ENCODE assay signal across 39 mouse cellular contexts in genomic region chr15:77748414-77748813, GRCm38 (mm10). TPM values are rescaled to one million over a fixed set of nuclear protein-coding genes. Genes with fewer than 3 reads are reported as not detected.
"Had no signal": no experiment of that assay in that cellular context is flagged by ENCODE, and none has a peak within 500 bp of the region (broad histone marks: within the 10 kb centered on the region; RNA-seq: fewer than 3 reads in every experiment).

No protein-coding gene starts in this region.

- DNase-seq: gastrocnemius, postnatal 14 days; gastrocnemius, postnatal 36 days; heart, adult 11 months; heart, postnatal 14 days; heart, postnatal 36 days; kidney, adult 11 months; kidney, adult 2 months; kidney, adult 9 months; kidney, postnatal 14 days; kidney, postnatal 36 days; layer of hippocampus, adult 9-11 months; layer of hippocampus, postnatal 36 days; left cerebral cortex, postnatal 4 days had no signal

- H3K36me3 ChIP-seq: heart, embryonic 10.5 days; heart, embryonic 12.5 days; hindbrain, embryonic 13.5 days; hindbrain, embryonic 15.5 days; kidney, embryonic 15.5 days; limb, embryonic 13.5 days; limb, embryonic 15.5 days had no signal

- H3K4me3 ChIP-seq: heart, embryonic 10.5 days; heart, embryonic 12.5 days; hindbrain, embryonic 13.5 days; hindbrain, embryonic 15.5 days; kidney, embryonic 15.5 days; limb, embryonic 13.5 days; limb, embryonic 15.5 days; liver, embryonic 15.5 days had no signal

- H3K27me3 ChIP-seq: hindbrain, embryonic 13.5 days; hindbrain, embryonic 15.5 days; kidney, embryonic 15.5 days; limb, embryonic 13.5 days; limb, embryonic 15.5 days had no signal

- H3K4me2 ChIP-seq: heart, embryonic 12.5 days; hindbrain, embryonic 13.5 days; hindbrain, embryonic 15.5 days; kidney, embryonic 15.5 days; limb, embryonic 13.5 days; limb, embryonic 15.5 days; liver, embryonic 15.5 days had no signal

- H3K9me3 ChIP-seq: heart, embryonic 10.5 days; heart, embryonic 12.5 days; hindbrain, embryonic 13.5 days; hindbrain, embryonic 15.5 days; kidney, embryonic 15.5 days; limb, embryonic 15.5 days; liver, embryonic 15.5 days had no signal

- H3K9ac ChIP-seq: heart, embryonic 12.5 days; hindbrain, embryonic 13.5 days; hindbrain, embryonic 15.5 days; kidney, embryonic 15.5 days; limb, embryonic 13.5 days; limb, embryonic 15.5 days; liver, embryonic 15.5 days had no signal

- ATAC-seq: hindbrain, postnatal 0 days; intestine, embryonic 16.5 days had no signal

- H3K4me1 ChIP-seq: hindbrain, embryonic 13.5 days; hindbrain, embryonic 15.5 days; kidney, embryonic 15.5 days; limb, embryonic 13.5 days; limb, embryonic 15.5 days had no signal

- H3K27ac ChIP-seq: heart, embryonic 10.5 days; hindbrain, embryonic 13.5 days; hindbrain, embryonic 15.5 days; hindbrain, postnatal 0 days; kidney, embryonic 15.5 days; kidney, postnatal 0 days; limb, embryonic 13.5 days; limb, embryonic 15.5 days; liver, embryonic 15.5 days had no signal

RNA-seq across cellular contexts. Expression of gene Apol8, which starts 8.4 kb away (rescaled TPM):
- total RNA-seq: gastrocnemius, postnatal 14 days; heart, adult 8-10 months; heart, postnatal 14 days; heart, postnatal 36 days had no signal
- polyA plus RNA-seq: heart, embryonic 14.5 days; intestine, embryonic 14.5 days; kidney, postnatal 0 days; large intestine, adult 2 months; limb, embryonic 11.5 days; limb, embryonic 13.5 days had no signal

RNA-seq across cellular contexts. Expression of gene Apol9b, which starts 19.6 kb away (rescaled TPM):
- total RNA-seq: gastrocnemius, adult 18-20 months; gastrocnemius, adult 8-10 months; gastrocnemius, postnatal 14 days; gastrocnemius, postnatal 36 days; layer of hippocampus, adult 18-20 months; layer of hippocampus, adult 8-10 months; layer of hippocampus, postnatal 14 days; layer of hippocampus, postnatal 36 days; left cerebral cortex, adult 18-20 months; left cerebral cortex, adult 8-10 months; left cerebral cortex, postnatal 25 days had no signal
- polyA plus RNA-seq: heart, embryonic 10.5 days; heart, embryonic 14.5 days; hindbrain, embryonic 11.5 days; hindbrain, embryonic 13.5 days; hindbrain, embryonic 15.5 days; kidney, embryonic 15.5 days; limb, embryonic 11.5 days; limb, embryonic 13.5 days had no signal

RNA-seq across cellular contexts. Expression of gene Apol7e, which starts 49.8 kb away (rescaled TPM):
- total RNA-seq: gastrocnemius, adult 18-20 months; gastrocnemius, adult 8-10 months; heart, adult 8-10 months; heart, postnatal 14 days; heart, postnatal 36 days; hindbrain, postnatal 0 days; layer of hippocampus, adult 18-20 months; layer of hippocampus, adult 8-10 months; layer of hippocampus, postnatal 14 days; layer of hippocampus, postnatal 36 days; left cerebral cortex, adult 18-20 months; left cerebral cortex, adult 8-10 months; left cerebral cortex, postnatal 10 days; left cerebral cortex, postnatal 4 days had no signal
- polyA plus RNA-seq: heart, embryonic 10.5 days; heart, embryonic 12.5 days; hindbrain, embryonic 11.5 days; hindbrain, embryonic 13.5 days; hindbrain, embryonic 15.5 days; hindbrain, postnatal 0 days; kidney, embryonic 15.5 days; kidney, postnatal 0 days; limb, embryonic 11.5 days; limb, embryonic 13.5 days had no signal
